Mouse (Mus musculus) ES-Bruce4 (cell line): Measurements from ENCODE around the gene Depdc5. TPM values are rescaled to one million over a fixed set of nuclear protein-coding genes. Genes with fewer than 3 reads are reported as not detected.

ENCODE experiments used
- H3K27ac ChIP-seq: 2 replicates; pipeline ENCODE4 v1.5.1; 2012; ENCODE audit warnings: low read length, inconsistent platforms; ENCODE audit not compliant: insufficient read depth
- H3K27me3 ChIP-seq: 2 replicates; pipeline ENCODE4 v1.6.1; 2012; ENCODE audit warnings: mild to moderate bottlenecking, low read length, inconsistent platforms; ENCODE audit not compliant: control insufficient read depth, poor library complexity, insufficient read depth, severe bottlenecking
- H3K36me3 ChIP-seq: 2 replicates; pipeline ENCODE4 v1.6.1; 2012; ENCODE audit warnings: inconsistent platforms, mild to moderate bottlenecking, low read length, moderate library complexity; ENCODE audit not compliant: control insufficient read depth, poor library complexity, insufficient read depth, severe bottlenecking
- H3K4me1 ChIP-seq: one replicate; pipeline ENCODE4 v1.8.1; 2011; ENCODE audit warnings: low read length; ENCODE audit not compliant: control insufficient read depth, insufficient read depth
- H3K4me3 ChIP-seq: 2 replicates; pipeline ENCODE4 v1.5.1; 2011; ENCODE audit warnings: low read depth, mild to moderate bottlenecking, low read length
- H3K9ac ChIP-seq: 2 replicates; pipeline ENCODE4 v1.6.1; 2012; ENCODE audit warnings: low read depth, mild to moderate bottlenecking, inconsistent platforms; ENCODE audit not compliant: poor library complexity, severe bottlenecking
- H3K9me3 ChIP-seq: replicated peaks from 2 replicates; pipeline ENCODE4 v1.6.1; 2012; ENCODE audit warnings: mild to moderate bottlenecking, low read length, inconsistent platforms; ENCODE audit not compliant: control insufficient read depth, poor library complexity, insufficient read depth, severe bottlenecking
- CTCF ChIP-seq: IDR thresholded peaks from one replicate; pipeline ENCODE4 v1.8.1; 2011; ENCODE audit warnings: low read depth, low read length
- EP300 ChIP-seq: IDR thresholded peaks from 2 replicates; pipeline ENCODE4 v1.6.1; 2011; ENCODE audit warnings: low read depth, low read length; ENCODE audit not compliant: insufficient read depth
- POLR2A ChIP-seq: IDR thresholded peaks from one replicate; pipeline ENCODE4 v1.8.1; 2011; ENCODE audit warnings: low read length; ENCODE audit not compliant: insufficient read depth
- polyA plus RNA-seq: library from polyadenylated mRNA; stranded (reverse); fragments of >200 nt; gene quantifications from 2 replicates; pipeline ENCODE4 v1.2.4, GENCODE M21; 2011; ENCODE audit warnings: low read depth; ENCODE audit not compliant: missing spikeins, insufficient read depth, insufficient read length

Depdc5 gene
- polyA plus RNA-seq, 1 experiment = 60.5 TPM

DNA sequence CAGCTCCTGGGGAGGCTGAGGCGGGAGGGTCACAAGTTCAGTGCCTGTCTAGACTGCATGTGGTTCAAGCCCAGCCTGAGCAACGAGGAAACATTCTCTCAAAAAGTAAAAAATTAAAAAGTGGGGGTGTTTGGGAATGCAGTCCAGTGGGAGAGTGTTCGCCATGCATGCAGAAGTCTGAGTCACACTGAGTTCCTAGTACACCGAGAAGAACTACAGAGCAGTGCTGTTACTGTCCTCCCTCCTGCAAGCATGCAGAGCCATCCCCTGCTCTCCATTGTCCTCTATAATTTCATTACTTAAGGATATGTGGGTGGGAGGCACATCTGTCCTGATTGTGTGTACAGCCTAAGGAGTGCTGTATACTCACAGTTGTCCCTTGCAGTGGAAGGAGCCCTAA is 59.4 kb downstream of the Depdc5 start:
- Histone ChIP-seq H3K27ac (no peak overlapping the region), H3K4me3 (no peak overlapping the region), H3K36me3 (peaks cover 27% of the 10 kb centered on the region), H3K4me1 (no peaks in the 10 kb centered on the region), H3K9me3 (no peaks in the 10 kb centered on the region), H3K27me3 (no peaks in the 10 kb centered on the region), H3K9ac (no peak overlapping the region)
- TF ChIP-seq POLR2A (no peak), CTCF (no peak), EP300 (no peak)

DNA sequence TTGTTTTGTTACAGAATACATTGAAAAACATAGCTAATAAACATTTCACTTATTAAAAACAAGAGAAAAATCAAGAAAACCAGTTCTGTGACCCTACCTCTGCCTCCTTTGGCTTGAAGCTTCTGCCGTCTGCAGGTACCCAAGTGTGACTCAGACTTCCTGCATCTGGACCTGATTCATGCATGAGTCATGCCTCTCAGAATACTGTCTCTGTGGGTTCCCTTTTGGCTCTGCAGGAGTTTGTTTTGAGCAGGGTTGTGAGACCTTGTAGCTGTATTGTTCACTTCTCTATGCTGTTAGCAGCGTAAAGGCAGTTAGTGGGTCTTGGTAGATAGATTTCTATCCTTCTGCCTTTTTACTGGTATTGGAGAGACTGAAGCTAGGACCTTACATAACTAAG is 67.3 kb downstream of the Depdc5 start:
- TF ChIP-seq POLR2A (no peak), EP300 (no peak)
- Histone ChIP-seq H3K27ac (no peak overlapping the region), H3K4me3 (no peak overlapping the region), H3K27me3 (no peaks in the 10 kb centered on the region), H3K9ac (no peak overlapping the region), H3K4me1 (no peaks in the 10 kb centered on the region), H3K36me3 (peaks cover 36% of the 10 kb centered on the region), H3K9me3 (no peaks in the 10 kb centered on the region)

- Histone ChIP-seq H3K4me1 (no peaks in the 10 kb centered on the region), H3K36me3 (peaks cover 25% of the 10 kb centered on the region), H3K4me3 (no peak overlapping the region), H3K27ac (no peak overlapping the region), H3K9me3 (no peaks in the 10 kb centered on the region), H3K9ac (no peak overlapping the region), H3K27me3 (no peaks in the 10 kb centered on the region)
- TF ChIP-seq EP300 (no peak), CTCF (peak; percentile 73)
Measured at GRCm38 (mm10) chr5:32934654-32935053, 71.2 kb downstream of the Depdc5 start.

- TF ChIP-seq EP300 (no peak), POLR2A (no peak), CTCF (no peak)
- peaks cover 31% of the 10 kb centered on the region for H3K36me3 ChIP-seq
- no peaks in the 10 kb centered on the region for H3K27me3 ChIP-seq
Measured at GRCm38 (mm10) chr5:32940586-32940985, 77.1 kb downstream of the Depdc5 start.

DNA sequence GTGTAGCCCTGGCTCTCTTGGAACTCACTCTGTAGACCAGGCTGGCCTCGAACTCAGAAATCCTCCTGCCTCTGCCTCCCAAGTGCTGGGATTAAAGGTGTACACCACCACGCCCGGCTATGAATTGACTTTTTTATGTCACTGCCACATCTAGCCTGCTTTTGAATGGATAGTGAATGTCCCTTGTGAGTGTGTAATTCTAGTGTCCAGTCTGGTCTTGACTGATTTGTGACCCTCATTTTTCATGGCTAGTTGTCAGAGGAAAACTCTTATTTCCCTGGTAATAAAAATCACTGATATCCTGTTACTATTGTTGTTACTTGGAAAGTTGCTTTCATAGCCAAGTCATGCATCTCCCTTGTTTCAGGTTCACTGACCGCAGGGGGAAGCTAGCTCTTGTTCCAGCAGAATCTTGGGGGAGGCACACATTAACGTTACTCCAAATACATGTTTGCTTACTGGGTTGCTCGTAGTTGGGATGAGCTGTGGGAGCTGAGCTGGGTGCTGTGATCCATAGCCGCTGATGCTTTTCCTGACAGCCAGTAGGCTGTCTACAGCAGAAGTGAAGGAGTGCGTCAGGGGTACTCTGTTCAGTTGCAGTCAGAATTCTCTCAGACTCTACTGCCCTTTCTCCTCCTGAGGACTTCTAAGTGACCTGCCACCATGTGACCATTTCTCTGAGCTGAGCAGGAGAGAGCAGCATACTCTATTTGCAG is 77.9 kb downstream of the Depdc5 start:
- Histone ChIP-seq H3K4me3 (no peak overlapping the region), H3K27ac (no peak overlapping the region), H3K4me1 (no peaks in the 10 kb centered on the region), H3K36me3 (peaks cover 36% of the 10 kb centered on the region), H3K9me3 (no peaks in the 10 kb centered on the region), H3K9ac (no peak overlapping the region), H3K27me3 (no peaks in the 10 kb centered on the region)
- TF ChIP-seq EP300 (no peak), CTCF (no peak), POLR2A (no peak)

More at GRCm38 (mm10) chr5:32940586-32940985, 77.1 kb downstream of the Depdc5 start:
- H3K4me1 ChIP-seq = no peaks in the 10 kb centered on the region
- no peaks in the 10 kb centered on the region for H3K9me3 ChIP-seq
- H3K4me3 ChIP-seq = no peak overlapping the region
- H3K27ac ChIP-seq = no peak overlapping the region
- no peak overlapping the region for H3K9ac ChIP-seq

DNA sequence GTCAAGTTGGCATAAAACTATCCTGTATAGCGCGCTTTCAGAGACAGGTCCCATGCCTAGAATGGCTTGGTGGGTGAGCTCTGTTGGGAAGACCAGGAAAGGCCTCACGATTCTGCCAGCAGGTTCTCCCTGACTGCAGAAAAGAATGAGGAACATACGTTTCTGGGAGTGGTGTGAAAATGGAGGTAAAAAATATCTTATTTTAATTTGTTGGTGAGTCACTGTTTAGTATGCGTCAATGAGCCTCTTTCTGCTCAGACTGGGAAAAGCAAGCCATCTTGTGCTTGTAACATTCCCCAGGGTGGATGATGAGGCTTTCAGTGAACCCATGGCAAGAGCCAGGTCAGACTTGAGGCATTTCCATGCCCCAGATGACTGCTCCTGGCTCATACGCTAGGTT is 86.6 kb downstream of the Depdc5 start:
- Histone ChIP-seq H3K4me1 (no peaks in the 10 kb centered on the region), H3K27ac (no peak overlapping the region), H3K36me3 (peaks cover 41% of the 10 kb centered on the region), H3K4me3 (no peak overlapping the region), H3K27me3 (no peaks in the 10 kb centered on the region), H3K9me3 (peaks cover 22% of the 10 kb centered on the region), H3K9ac (no peak overlapping the region)
- TF ChIP-seq POLR2A (no peak), CTCF (no peak), EP300 (no peak)
